Comparison of ENCODE assay signal across 8 mouse cellular contexts in genomic region chr17:84958986-84959664, GRCm38 (mm10). TPM values are rescaled to one million over a fixed set of nuclear protein-coding genes. Genes with fewer than 3 reads are reported as not detected.
A peak's percentile ranks its signal among the peaks of the same experiment; 100 is the strongest.
DNase-seq lines count a peak whose midpoint lies in the region; ATAC-seq and TF ChIP-seq lines count a peak whose summit lies in the region.

No protein-coding gene starts in this region.

- peak overlapping the region; percentile 91 for H3K4me3 ChIP-seq in gastrocnemius, adult 2 months
- peak overlapping the region; percentile 99 for H3K4me3 ChIP-seq in forebrain, embryonic 12.5 days (replicated peaks)
- peak overlapping the region; percentile 98 for H3K4me3 ChIP-seq in liver, embryonic 12.5 days

- H3K9me3 ChIP-seq in forebrain, embryonic 12.5 days, result no peaks in the 10 kb centered on the region
- H3K9me3 ChIP-seq in liver, embryonic 12.5 days (replicated peaks), result no peaks in the 10 kb centered on the region

- H3K4me2 ChIP-seq in forebrain, embryonic 12.5 days, result peak overlapping the region; percentile 65
- H3K4me2 ChIP-seq in liver, embryonic 12.5 days, result peak overlapping the region; percentile 76

- H3K4me1 ChIP-seq in forebrain, embryonic 12.5 days, result peaks cover 30% of the 10 kb centered on the region
- H3K4me1 ChIP-seq in liver, embryonic 12.5 days, result peaks cover 53% of the 10 kb centered on the region

- TF ChIP-seq CTCF in gastrocnemius, adult 2 months (IDR thresholded peaks at IDR 0.05), result no peak

- WGBS in forebrain, embryonic 12.5 days, result 41% methylated on average over 6 of the region's 6 CpGs
- WGBS in liver, embryonic 12.5 days (ENCODE audit: insufficient replicate concordance), result 19% methylated on average over 6 of the region's 6 CpGs

- no peaks in the 10 kb centered on the region for H3K36me3 ChIP-seq in forebrain, embryonic 12.5 days (replicated peaks)
- H3K36me3 ChIP-seq in liver, embryonic 12.5 days, result peaks cover 14% of the 10 kb centered on the region; the same call in 1 of the 2 replicates

- no peaks in the 10 kb centered on the region for H3K27me3 ChIP-seq in forebrain, embryonic 12.5 days
- H3K27me3 ChIP-seq in liver, embryonic 12.5 days (replicated peaks), result no peaks in the 10 kb centered on the region

- peak overlapping the region; percentile 99 for H3K27ac ChIP-seq in gastrocnemius, adult 2 months
- H3K27ac ChIP-seq in forebrain, embryonic 12.5 days, result no peak overlapping the region
- H3K27ac ChIP-seq in liver, embryonic 12.5 days, result 0 out of 2 replicates have a peak overlapping the region, but pooled peaks have one; percentile 5

- ATAC-seq in forebrain, embryonic 12.5 days (ENCODE audit: low FRiP score), result no peak
- no peak for ATAC-seq in liver, embryonic 12.5 days

- intact Hi-C loops in gastrocnemius, adult 2 months (cut with DNase I), result loop anchor here (5.0 to 10.0 kb wide), 3 partner anchors 38 to 164 kb away; partner anchors contain the start of gene Lrpprc
- intact Hi-C loops in gastrocnemius, postnatal 14 days (cut with DNase I; ENCODE audit: low total_unique reads), result no loop called here

- DNase-seq in gastrocnemius, adult 2 months, result no peak
- no peak for DNase-seq in gastrocnemius, postnatal 14 days
- peak; percentile 27 for DNase-seq in 416B (ENCODE audit: low read depth)
- no peak for DNase-seq in ovary, postnatal 10 days (ENCODE audit: low spot score)
- DNase-seq in gastrocnemius, adult 18-20 months (ENCODE audit: low spot score), result no peak
- DNase-seq in cerebellum, adult 9-11 months, result no peak

- H3K9ac ChIP-seq in forebrain, embryonic 12.5 days, result peak overlapping the region; percentile 98; the same call in 1 of the 2 replicates
- peak overlapping the region; percentile 100 for H3K9ac ChIP-seq in liver, embryonic 12.5 days

RNA-seq across cellular contexts. Expression of gene Ppm1b, which starts 2.6 kb away (rescaled TPM):
- 100 to 1,000 TPM; 165 to 223 TPM for total RNA-seq in gastrocnemius, adult 2 months (2021)
- 100 to 1,000 TPM; 137 to 144 TPM for total RNA-seq in gastrocnemius, postnatal 14 days (2021)
- 106 and 108 TPM in 2 replicates for polyA plus RNA-seq in forebrain, embryonic 12.5 days (2016; fragmentation: Nextera tagmentation; extraction: Ambion mirVana)
- polyA plus RNA-seq in liver, embryonic 12.5 days (2016; fragmentation: Nextera tagmentation; extraction: Ambion mirVana), result 71.7 and 75.2 TPM in 2 replicates
- 100 to 1,000 TPM; 168 to 210 TPM for total RNA-seq in gastrocnemius, adult 18-20 months (2021)
